Mouse (Mus musculus) testis, adult 2 months (tissue): ENCODE results near the gene Otulin. TPM values are rescaled to one million over a fixed set of nuclear protein-coding genes. Genes with fewer than 3 reads are reported as not detected.

Source experiments
- H3K27ac ChIP-seq: fragments of 200-500 bp; 2 replicates; pipeline ENCODE4 v1.5.1; 2012; ENCODE audit warnings: low read depth, low read length; ENCODE audit not compliant: control insufficient read depth, insufficient read depth
- H3K27me3 ChIP-seq: fragments of 200-500 bp; 2 replicates; pipeline ENCODE4 v1.6.1; 2012; ENCODE audit warnings: mild to moderate bottlenecking, low read length, moderate library complexity; ENCODE audit not compliant: control insufficient read depth, insufficient read depth
- H3K36me3 ChIP-seq: fragments of 200-500 bp; 2 replicates; pipeline ENCODE4 v1.6.1; 2012; ENCODE audit warnings: mild to moderate bottlenecking, low read length; ENCODE audit not compliant: control insufficient read depth, insufficient read depth
- H3K4me1 ChIP-seq: fragments of 200-500 bp; 2 replicates; pipeline ENCODE4 v1.6.1; 2012; ENCODE audit warnings: low read length; ENCODE audit not compliant: control insufficient read depth, insufficient read depth
- H3K4me3 ChIP-seq: fragments of 200-500 bp; 2 replicates; pipeline ENCODE4 v1.5.1; 2012; ENCODE audit warnings: low read depth, mild to moderate bottlenecking, low read length, moderate library complexity, mixed read lengths; ENCODE audit not compliant: control insufficient read depth
- CTCF ChIP-seq: fragments of 200-500 bp; IDR thresholded peaks from 2 replicates; pipeline ENCODE4 v1.5.1; 2012; ENCODE audit warnings: low read depth, mild to moderate bottlenecking, inconsistent platforms, low read length, moderate library complexity; ENCODE audit not compliant: control insufficient read depth, insufficient read depth, insufficient replicate concordance
- POLR2A ChIP-seq: fragments of 200-500 bp; IDR thresholded peaks from 2 replicates; pipeline ENCODE4 v1.6.1; 2012; ENCODE audit warnings: low read depth, mild to moderate bottlenecking, inconsistent platforms, low read length, moderate library complexity; ENCODE audit not compliant: control insufficient read depth
- polyA plus RNA-seq: library from polyadenylated mRNA; depleted of rRNA; stranded (reverse); fragments of >200 nt; gene quantifications from 2 replicates; pipeline ENCODE4 v1.2.3, GENCODE M21; 2012; rRNA removed

Otulin gene
- 11.2 and 12.2 TPM in 2 replicates for polyA plus RNA-seq

DNA sequence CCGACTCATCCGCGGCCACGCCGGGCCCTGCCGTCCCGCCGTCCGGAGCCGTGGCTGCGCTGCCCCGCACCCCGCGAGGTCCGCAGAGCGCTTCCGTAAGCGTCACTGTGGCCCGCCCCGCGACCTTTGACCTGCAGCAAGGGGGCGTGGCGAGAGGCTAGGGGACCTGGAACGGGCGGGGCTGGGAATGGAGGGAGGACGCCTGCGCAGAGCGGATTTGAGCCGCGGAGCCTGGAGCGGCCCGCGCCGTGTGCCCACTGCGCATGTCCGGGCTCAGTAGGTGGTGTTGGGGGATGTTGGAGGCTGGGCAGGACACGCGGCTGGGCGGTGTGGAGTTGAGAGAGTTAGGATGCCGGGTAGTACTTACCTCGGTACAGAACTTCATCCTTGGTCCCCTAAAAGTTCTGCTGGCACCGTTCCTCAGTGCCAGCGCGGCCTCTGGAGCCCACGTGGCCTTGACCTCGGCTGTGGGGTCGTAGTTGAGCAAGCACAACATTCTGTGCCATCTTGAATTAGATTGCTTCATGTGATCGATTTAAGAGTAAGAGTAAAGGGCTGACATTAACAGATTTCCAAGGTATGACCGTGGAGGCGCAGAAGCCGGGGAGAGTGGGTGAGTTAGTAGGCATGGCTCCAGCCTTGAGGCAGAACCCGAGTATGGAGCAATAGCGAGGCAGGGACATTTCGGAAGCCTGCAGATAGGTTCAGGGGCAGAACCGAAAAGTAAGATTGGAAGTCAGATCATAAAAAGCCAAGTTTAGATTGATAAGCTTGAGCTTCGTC lies at the start of gene Otulin:
Gene Otulin (minus strand): TSS at position 93 of the 783 bp plus-strand sequence.
- Histone ChIP-seq H3K27me3 (no peaks in the 10 kb centered on the region), H3K36me3 (no peaks in the 10 kb centered on the region), H3K27ac (peak within 1 kb of the TSS; percentile 70), H3K4me3 (peak within 1 kb of the TSS; percentile 95), H3K4me1 (peaks cover 5% of the 10 kb centered on the region)
- TF ChIP-seq CTCF (no peak), POLR2A (peak; percentile 84)

DNA sequence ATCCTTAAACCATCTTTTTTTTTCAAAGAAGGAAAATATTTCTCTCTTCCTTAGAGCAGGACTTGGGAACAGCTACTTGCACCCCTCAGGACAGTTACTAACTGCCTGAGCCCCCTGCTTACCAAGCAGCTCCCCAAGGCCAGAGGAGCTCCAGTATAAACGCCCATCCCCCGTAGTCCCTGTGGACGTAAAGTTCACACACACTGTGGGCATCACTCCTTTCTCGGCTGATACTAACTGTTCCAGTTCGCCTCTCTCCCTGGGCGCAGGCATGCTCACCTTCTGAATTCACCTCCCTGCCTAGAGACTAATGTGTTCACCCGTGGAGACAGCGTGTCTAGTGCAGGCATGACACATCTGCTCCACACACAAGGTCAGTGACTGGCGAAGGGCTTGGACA lies 48.0 kb upstream of the Otulin start:
- no peak overlapping the region for H3K27ac ChIP-seq
- H3K4me1 ChIP-seq: peaks cover 3% of the 10 kb centered on the region

DNA sequence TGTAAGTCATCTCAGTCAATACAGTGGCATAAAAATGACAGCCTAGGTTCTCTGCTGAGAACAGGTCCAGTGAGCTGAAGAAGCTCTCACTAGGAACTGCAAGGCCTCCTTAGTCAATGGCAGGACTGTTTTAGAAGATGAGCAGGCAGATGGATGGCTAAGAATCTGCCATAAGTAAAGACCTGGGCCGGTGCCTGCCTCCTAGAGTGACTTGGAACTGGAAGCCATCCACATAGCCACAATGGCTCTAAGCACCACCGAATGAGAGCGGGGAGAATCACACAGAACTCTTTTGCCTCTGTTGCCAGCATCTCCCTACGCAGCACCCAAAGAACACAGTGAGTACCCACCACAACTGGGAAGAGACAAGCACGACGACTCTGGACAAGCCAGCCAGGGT lies 47.3 kb upstream of the Otulin start:
- H3K36me3 ChIP-seq: no peaks in the 10 kb centered on the region
- no peak overlapping the region for H3K4me3 ChIP-seq
- TF ChIP-seq POLR2A: no peak
- TF ChIP-seq CTCF: no peak
- H3K4me1 ChIP-seq: peaks cover 3% of the 10 kb centered on the region
- no peak overlapping the region for H3K27ac ChIP-seq
- H3K27me3 ChIP-seq: no peaks in the 10 kb centered on the region

More for the DNA sequence above, 48.0 kb upstream of the Otulin start:
- H3K27me3 ChIP-seq: no peaks in the 10 kb centered on the region
- TF ChIP-seq CTCF: no peak
- TF ChIP-seq POLR2A: no peak
- no peaks in the 10 kb centered on the region for H3K36me3 ChIP-seq
- H3K4me3 ChIP-seq: no peak overlapping the region

DNA sequence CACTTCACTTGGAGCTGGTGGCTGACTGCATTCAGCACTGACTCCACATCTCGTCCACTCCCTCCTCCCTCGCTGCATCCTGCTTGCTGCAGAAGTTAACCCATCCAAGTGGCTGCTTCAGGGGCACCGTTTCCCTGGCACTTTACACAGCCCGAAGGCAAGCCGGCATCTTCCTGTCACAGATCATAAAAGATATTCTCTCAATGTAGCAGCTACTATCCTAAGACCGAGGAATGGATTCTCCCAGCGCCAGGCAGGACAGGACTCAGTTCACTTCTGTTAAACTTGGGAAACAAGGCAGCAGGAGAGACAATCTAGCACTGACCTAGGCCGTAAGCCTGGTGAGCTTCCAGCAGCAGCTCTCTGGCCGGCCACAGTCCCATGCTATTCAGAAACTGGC lies 45.7 kb upstream of the Otulin start:
- TF ChIP-seq CTCF: no peak
- no peak for TF ChIP-seq POLR2A

DNA sequence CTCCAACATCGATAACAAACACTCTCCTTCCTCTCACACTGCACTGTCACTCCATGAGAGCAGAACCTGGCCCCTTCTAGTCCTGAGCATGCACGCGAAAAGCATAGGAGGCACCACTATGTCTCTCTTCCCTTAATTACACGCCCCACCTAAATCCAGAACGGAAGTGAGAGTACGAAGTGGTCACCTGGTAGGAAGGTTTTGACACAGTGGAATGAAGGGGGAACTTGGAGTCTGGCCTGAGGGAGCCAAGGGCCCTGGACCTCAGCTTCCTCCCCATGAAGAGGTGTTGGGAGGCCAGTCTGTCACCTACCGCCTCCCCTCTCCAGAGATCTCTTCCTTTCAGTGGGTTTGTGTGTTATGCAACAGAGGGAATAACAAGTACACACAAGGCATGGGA lies 44.6 kb upstream of the Otulin start:
- Histone ChIP-seq H3K27me3 (no peaks in the 10 kb centered on the region), H3K4me3 (no peak overlapping the region), H3K36me3 (no peaks in the 10 kb centered on the region), H3K4me1 (no peaks in the 10 kb centered on the region), H3K27ac (no peak overlapping the region)
- TF ChIP-seq CTCF (no peak), POLR2A (no peak)

More for the DNA sequence above, 45.7 kb upstream of the Otulin start:
- no peaks in the 10 kb centered on the region for H3K27me3 ChIP-seq
- no peak overlapping the region for H3K27ac ChIP-seq
- no peak overlapping the region for H3K4me3 ChIP-seq
- no peaks in the 10 kb centered on the region; the same call in 1 of the 2 replicates for H3K4me1 ChIP-seq
- H3K36me3 ChIP-seq: no peaks in the 10 kb centered on the region

DNA sequence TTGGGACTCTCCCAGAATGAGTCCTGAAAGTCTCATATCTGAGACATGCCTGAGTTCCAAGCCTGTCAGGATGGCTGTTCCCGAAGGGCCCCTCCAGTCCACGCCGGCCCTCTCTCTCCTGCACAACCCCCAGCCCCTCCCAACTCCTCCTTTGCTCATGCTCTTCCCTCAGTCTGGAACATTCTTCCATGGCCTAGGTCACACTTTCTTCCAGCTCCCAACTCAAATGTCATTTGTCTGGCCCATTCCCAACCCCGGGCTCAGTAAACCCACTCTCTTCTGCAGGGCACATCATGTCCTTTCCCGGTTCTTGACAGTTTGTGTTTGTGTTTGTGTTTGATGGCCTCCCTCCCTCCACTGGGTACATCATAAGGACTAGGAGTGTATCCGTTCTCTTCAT lies 43.5 kb upstream of the Otulin start:
- Histone ChIP-seq H3K4me1 (no peaks in the 10 kb centered on the region), H3K4me3 (no peak overlapping the region), H3K27ac (no peak overlapping the region), H3K27me3 (no peaks in the 10 kb centered on the region), H3K36me3 (no peaks in the 10 kb centered on the region)
- TF ChIP-seq POLR2A (no peak), CTCF (no peak)

DNA sequence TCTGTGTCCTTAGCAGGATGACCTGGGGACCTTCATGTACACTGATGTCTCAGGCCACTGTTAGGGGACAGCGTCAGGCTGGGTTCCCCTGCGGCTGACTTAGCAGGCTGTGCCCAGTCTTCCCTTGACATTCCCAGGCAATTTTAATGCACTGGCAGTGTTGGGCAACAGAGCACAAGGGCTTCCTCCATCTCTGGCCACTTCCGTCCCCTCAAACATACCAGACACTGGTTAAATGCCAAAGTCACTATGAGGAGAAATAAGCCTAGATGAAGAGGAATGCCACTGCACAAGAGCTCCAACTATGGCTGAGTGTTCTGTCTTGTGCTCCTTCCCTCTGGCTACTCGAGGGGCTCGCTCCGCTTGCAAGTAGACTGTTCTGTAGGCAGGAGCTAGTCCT lies 42.7 kb upstream of the Otulin start:
- Histone ChIP-seq H3K36me3 (no peaks in the 10 kb centered on the region), H3K4me3 (no peak overlapping the region), H3K27ac (no peak overlapping the region), H3K4me1 (no peaks in the 10 kb centered on the region), H3K27me3 (no peaks in the 10 kb centered on the region)
- TF ChIP-seq POLR2A (no peak), CTCF (no peak)
